Mouse (Mus musculus) CD4-positive naive resting alpha-beta T cell, adult 57 days (primary cell): Measurements from ENCODE around the gene Ino80. TPM values are rescaled to one million over a fixed set of nuclear protein-coding genes. Genes with fewer than 3 reads are reported as not detected.

Source experiments
- total RNA-seq: library from RNA; stranded (reverse); gene quantifications from one replicate; pipeline ENCODE4 v1.2.4, GENCODE M21; 2023

The Ino80 gene
- 50.6 TPM for total RNA-seq

GRCm38 (mm10) chr2:119477571-119478396 lies at the start of gene Ino80:
Gene Ino80 (minus strand): TSS chr2:119477687.

DNA sequence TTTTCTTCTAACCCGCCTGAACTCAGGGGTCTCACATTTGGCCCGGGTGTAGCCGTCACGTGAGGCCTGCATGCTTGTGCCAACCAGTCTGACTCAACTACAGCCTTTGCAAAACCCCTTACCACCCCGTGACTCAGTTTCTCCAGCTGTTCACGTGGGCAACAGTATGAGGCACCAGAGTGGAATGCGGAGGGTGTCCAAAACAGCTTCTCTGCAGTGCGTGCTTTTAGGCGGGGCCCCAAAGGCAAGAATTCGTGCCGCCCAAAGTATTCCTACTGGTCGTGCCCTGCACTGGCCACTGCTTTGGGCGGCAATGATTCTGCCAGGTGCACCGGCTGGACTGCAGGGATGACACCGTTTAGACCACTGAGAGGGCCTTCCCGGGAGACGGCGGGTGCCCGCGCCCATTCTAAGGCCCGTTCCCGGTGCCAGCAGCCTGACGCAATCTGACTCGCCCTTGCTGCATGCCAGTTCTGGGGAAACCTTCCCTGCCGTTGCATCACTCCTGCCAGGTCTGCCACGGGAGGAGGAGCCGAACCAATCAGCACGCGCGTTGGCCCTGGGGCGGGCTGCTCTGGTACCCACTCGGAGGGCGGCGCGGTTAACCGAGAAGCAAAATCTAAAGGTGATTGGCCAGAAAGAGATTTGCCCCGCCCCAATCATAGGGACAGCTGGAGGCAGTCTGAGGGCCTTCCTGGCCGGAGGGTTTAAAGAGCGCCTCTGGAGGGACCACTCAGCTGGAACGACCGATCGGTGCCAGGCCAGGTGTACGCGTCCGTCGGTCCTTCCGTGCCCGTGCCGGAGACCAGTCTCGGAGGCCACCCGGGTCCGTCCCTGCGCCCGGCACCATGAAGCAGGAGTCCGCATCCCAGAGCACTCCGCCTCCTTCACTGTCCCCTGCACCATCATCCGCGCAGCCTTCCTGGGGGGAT lies 126.7 kb downstream of the Ino80 start, which contains the start of gene Chac1:
Gene Chac1 (plus strand): TSS at position 675 of the 932 bp plus-strand sequence.

DNA sequence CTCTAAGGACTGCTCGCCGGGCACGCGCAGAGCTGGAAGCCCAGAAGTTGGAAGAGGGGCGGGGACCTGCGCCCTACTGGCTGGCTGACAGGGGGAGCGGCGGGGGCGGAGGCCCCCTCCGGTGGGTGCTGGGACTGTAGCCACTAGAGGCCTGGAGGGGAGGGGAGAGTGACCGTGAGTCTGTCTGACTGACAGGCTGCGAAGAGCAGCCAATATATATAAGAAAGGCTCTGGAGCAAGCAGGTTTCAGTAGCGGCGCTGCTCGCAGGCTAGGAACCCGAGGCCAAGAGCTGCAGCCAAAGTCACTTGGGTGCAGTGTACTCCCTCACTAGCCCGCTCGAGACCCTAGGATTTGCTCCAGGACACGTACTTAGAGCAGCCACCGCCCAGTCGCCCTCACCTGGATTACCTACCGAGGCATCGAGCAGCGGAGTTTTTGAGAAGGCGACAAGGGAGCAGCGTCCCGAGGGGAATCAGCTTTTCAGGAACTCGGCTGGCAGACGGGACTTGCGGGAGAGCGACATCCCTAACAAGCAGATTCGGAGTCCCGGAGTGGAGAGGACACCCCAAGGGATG lies 151.8 kb downstream of the Ino80 start, which contains the start of gene Dll4:
Gene Dll4 (plus strand): TSS at position 217 of the 576 bp plus-strand sequence.

Other genes with a start within 250 kb of the Ino80 start
- not detected for gene Ppp1r14d, start 247.8 kb downstream of the Ino80 start, total RNA-seq
- gene Spint1, start 240.3 kb downstream of the Ino80 start, total RNA-seq = 0.53 TPM
- gene Rhov, start 206.4 kb downstream of the Ino80 start, total RNA-seq = not detected
- 23.3 TPM for gene Vps18, start 188.9 kb downstream of the Ino80 start, total RNA-seq
- gene Dll4, start 151.9 kb downstream of the Ino80 start, total RNA-seq = not detected
- 0.59 TPM for gene Chac1, start 126.5 kb downstream of the Ino80 start, total RNA-seq
- gene Exd1, start 69.9 kb upstream of the Ino80 start, total RNA-seq = 0.24 TPM
- gene Chp1, start 70.0 kb upstream of the Ino80 start, total RNA-seq = 68.5 TPM
- gene Nusap1, start 140.6 kb upstream of the Ino80 start, total RNA-seq = 0.33 TPM
- gene Oip5, start 140.8 kb upstream of the Ino80 start, total RNA-seq = 0.53 TPM
- 11.2 TPM for gene Ndufaf1, start 185.1 kb upstream of the Ino80 start, total RNA-seq
- gene Rtf1, start 197.4 kb upstream of the Ino80 start, total RNA-seq = 65.7 TPM